In genomic region chr1:120013111-120013510, GRCm38 (mm10) we compare ENCODE assay signal across 8 mouse cellular contexts. TPM values are rescaled to one million over a fixed set of nuclear protein-coding genes. Genes with fewer than 3 reads are reported as not detected.
DNase-seq lines count a peak whose midpoint lies in the region; ATAC-seq and TF ChIP-seq lines count a peak whose summit lies in the region.

No protein-coding gene starts in this region.

- in situ Hi-C loops in ES-E14 (cut with MboI; ENCODE audit: low sequenced_read_pairs in 2 of 2, unreplicated experiment in 2 of 2): no loop called here

- no peak overlapping the region for H3K27ac ChIP-seq in ES-E14 (ENCODE audit: insufficient read depth, low read depth, low read length, poor library complexity, severe bottlenecking)
- H3K27ac ChIP-seq in kidney, embryonic 14.5 days (ENCODE audit: low read depth, low read length): no peak overlapping the region
- no peak overlapping the region for H3K27ac ChIP-seq in liver, embryonic 14.5 days

- H3K27me3 ChIP-seq in kidney, embryonic 14.5 days (ENCODE audit: control insufficient read depth, insufficient read depth, low read length): no peaks in the 10 kb centered on the region
- peaks cover 5% of the 10 kb centered on the region for H3K27me3 ChIP-seq in liver, embryonic 14.5 days (ENCODE audit: control insufficient read depth, insufficient read depth, low read length)

- H3K9ac ChIP-seq in ES-E14 (ENCODE audit: insufficient read depth, low read depth, low read length, poor library complexity, severe bottlenecking): no peak overlapping the region
- H3K9ac ChIP-seq in kidney, embryonic 14.5 days (ENCODE audit: low read depth, low read length): no peak overlapping the region
- H3K9ac ChIP-seq in liver, embryonic 14.5 days (replicated peaks): no peak overlapping the region

- no peak overlapping the region for H3K4me3 ChIP-seq in ES-E14 (ENCODE audit: insufficient read depth in 1 of 2, low read depth in 1 of 2, low read length in 2 of 2, poor library complexity in 1 of 2, severe bottlenecking in 1 of 2)
- no peak overlapping the region for H3K4me3 ChIP-seq in kidney, embryonic 14.5 days (ENCODE audit: low read length)
- H3K4me3 ChIP-seq in liver, embryonic 14.5 days (ENCODE audit: insufficient read depth in 1 of 2, low read depth in 2 of 2, low read length in 2 of 2): no peak overlapping the region

- TF ChIP-seq CTCF in liver, embryonic 14.5 days (IDR thresholded peaks at IDR 0.05; ENCODE audit: low read depth): peak; percentile 80

- H3K9me3 ChIP-seq in ES-E14 (ENCODE audit: control insufficient read depth, insufficient read depth, low read depth, low read length): no peaks in the 10 kb centered on the region
- H3K9me3 ChIP-seq in kidney, embryonic 14.5 days (ENCODE audit: control insufficient read depth, low read length): no peaks in the 10 kb centered on the region
- no peaks in the 10 kb centered on the region for H3K9me3 ChIP-seq in liver, embryonic 14.5 days (ENCODE audit: control insufficient read depth, low read length)

- no peak overlapping the region for H3K4me2 ChIP-seq in kidney, embryonic 14.5 days (replicated peaks; ENCODE audit: low read depth, low read length)
- H3K4me2 ChIP-seq in liver, embryonic 14.5 days (ENCODE audit: low read depth): no peak overlapping the region

- no peak for TF ChIP-seq EP300 in liver, embryonic 14.5 days (IDR thresholded peaks at IDR 0.05; ENCODE audit: low read depth)

- H3K4me1 ChIP-seq in ES-E14 (ENCODE audit: control insufficient read depth in 2 of 2, insufficient read depth in 2 of 2, low read length in 2 of 2, poor library complexity in 1 of 2): no peaks in the 10 kb centered on the region
- H3K4me1 ChIP-seq in kidney, embryonic 14.5 days (ENCODE audit: control insufficient read depth, insufficient read depth, low read length): no peaks in the 10 kb centered on the region
- H3K4me1 ChIP-seq in liver, embryonic 14.5 days (replicated peaks; ENCODE audit: control insufficient read depth in 2 of 2, insufficient read depth in 2 of 2, low read length in 1 of 2): no peaks in the 10 kb centered on the region

- DNase-seq in 416B (ENCODE audit: low read depth) (peak; percentile 54), ES-E14 (ENCODE audit: low read depth, low spot score) (peak; percentile 56)
- peak; percentile 37 for DNase-seq in cerebellum, adult 11 months
- DNase-seq in liver, embryonic 14.5 days (ENCODE audit: low read depth in 3 of 3, low spot score in 3 of 3): peak in 1 of 3 experiments; percentile 16
- DNase-seq in retina, postnatal 1 day: peak; percentile 75

- no peaks in the 10 kb centered on the region for H3K36me3 ChIP-seq in ES-E14 (ENCODE audit: control insufficient read depth, insufficient read depth, low read length, poor library complexity, severe bottlenecking)
- H3K36me3 ChIP-seq in kidney, embryonic 14.5 days (ENCODE audit: control insufficient read depth, insufficient read depth, low read length): no peaks in the 10 kb centered on the region
- no peaks in the 10 kb centered on the region for H3K36me3 ChIP-seq in liver, embryonic 14.5 days (replicated peaks; ENCODE audit: control insufficient read depth, insufficient read depth, low read depth)

- ATAC-seq in frontal cortex, adult (ENCODE audit: low TSS enrichment): peak; percentile 93
- ATAC-seq in kidney, embryonic 14.5 days (ENCODE audit: low FRiP score, low TSS enrichment): peak; percentile 36; the same call in 1 of the 2 replicates
- ATAC-seq in liver, embryonic 14.5 days (ENCODE audit: insufficient read depth): no peak
- no peak for ATAC-seq in inflammation-experienced regulatory T-cells, adult 6 months

TF ChIP-seq in ES-E14, 5 proteins besides CTCF, POLR2A, EP300 and RAD21:
- TF ChIP-seq ZNF384 (IDR thresholded peaks at IDR 0.05; ENCODE audit: low read depth, low read length) (no peak), ZC3H11A (IDR thresholded peaks at IDR 0.05; ENCODE audit: borderline replicate concordance, low read depth, low read length) (peak; percentile 29; the same call in 1 of the 2 replicates)

RNA-seq across cellular contexts. Expression of gene Sctr, which starts 6.4 kb away (rescaled TPM):
- total RNA-seq in ES-E14 (2012; rRNA removed): 0.11 and 0.22 TPM in 2 replicates
- polyA plus RNA-seq in kidney, embryonic 14.5 days (2014; fragmentation: Nextera tagmentation; extraction: Ambion mirVana): 0.34 and 0.40 TPM in 2 replicates
- 0.03 TPM in 1 of 2 replicates, not detected in the other for polyA plus RNA-seq in liver, embryonic 14.5 days (2012; rRNA removed)
- not detected in 2 replicates for polyA plus RNA-seq in liver, embryonic 14.5 days (2014; fragmentation: Nextera tagmentation; extraction: Ambion mirVana)
- not detected for polyA plus RNA-seq in inflammation-experienced regulatory T-cells, adult 6 months (2017; shearing (Covaris generic))

RNA-seq across cellular contexts. Expression of gene Cfap221, which starts 16.1 kb away (rescaled TPM):
- total RNA-seq in ES-E14 (2012; rRNA removed): not detected in 2 replicates
- 0.21 and 0.35 TPM in 2 replicates for polyA plus RNA-seq in kidney, embryonic 14.5 days (2014; fragmentation: Nextera tagmentation; extraction: Ambion mirVana)
- polyA plus RNA-seq in liver, embryonic 14.5 days (2012; rRNA removed): 0.03 TPM in 1 of 2 replicates, not detected in the other
- 0.05 TPM in 1 of 2 replicates, not detected in the other for polyA plus RNA-seq in liver, embryonic 14.5 days (2014; fragmentation: Nextera tagmentation; extraction: Ambion mirVana)
- polyA plus RNA-seq in inflammation-experienced regulatory T-cells, adult 6 months (2017; shearing (Covaris generic)): not detected

Comparison
In these comparisons a context has a peak if more than half of its experiments do, and no peak if none do; other contexts are left out.
1. ATAC-seq: peak in frontal cortex, adult (single experiment) and kidney, embryonic 14.5 days (single experiment); none in liver, embryonic 14.5 days (single experiment) and inflammation-experienced regulatory T-cells, adult 6 months (single experiment).